Mouse (Mus musculus) midbrain, embryonic 12.5 days (tissue): ENCODE measurements around the gene Smarca1. TPM values are rescaled to one million over a fixed set of nuclear protein-coding genes. Genes with fewer than 3 reads are reported as not detected.

Experiments
- ATAC-seq: fragments of 200-750 bp; cut with Nextera tagmentation; 2 replicates; pipeline ENCODE4 v1.8.0; 2017; ENCODE audit warnings: low read depth, moderate TSS enrichment, moderate library complexity; ENCODE audit not compliant: low FRiP score
- H3K27ac ChIP-seq: fragments of 300-500 bp; sonication (generic); replicated peaks from 2 replicates; pipeline ENCODE4 v1.5.1; 2016; ENCODE audit warnings: mild to moderate bottlenecking
- H3K27me3 ChIP-seq: fragments of 300-500 bp; sonication (generic); 2 replicates; pipeline ENCODE4 v1.6.1; 2016; ENCODE audit warnings: mild to moderate bottlenecking
- H3K36me3 ChIP-seq: fragments of 300-500 bp; sonication (generic); 2 replicates; pipeline ENCODE4 v1.6.1; 2016
- H3K4me1 ChIP-seq: fragments of 300-500 bp; sonication (generic); 2 replicates; pipeline ENCODE4 v1.6.1; 2016
- H3K4me2 ChIP-seq: fragments of 300-500 bp; sonication (generic); replicated peaks from 2 replicates; pipeline ENCODE4 v1.6.1; 2016; ENCODE audit warnings: mild to moderate bottlenecking, moderate library complexity
- H3K4me3 ChIP-seq: fragments of 300-500 bp; sonication (generic); 2 replicates; pipeline ENCODE4 v1.5.1; 2016; ENCODE audit warnings: mild to moderate bottlenecking
- H3K9ac ChIP-seq: fragments of 300-500 bp; sonication (generic); replicated peaks from 2 replicates; pipeline ENCODE4 v1.6.1; 2016; ENCODE audit warnings: mild to moderate bottlenecking, moderate library complexity
- H3K9me3 ChIP-seq: fragments of 300-500 bp; sonication (generic); 2 replicates; pipeline ENCODE4 v1.6.1; 2016; ENCODE audit warnings: mild to moderate bottlenecking
- WGBS: fragments of 180-500 bp; shearing (Covaris S2); methylation state at CpG from one replicate; pipeline ENCODE4 v1.1.7; 2016; 5-methylcytosine and 5-hydroxymethylcytosine counted together
- polyA plus RNA-seq: library from polyadenylated mRNA; unstranded; fragments of >200 nt; fragmentation: Nextera tagmentation; extraction: Ambion mirVana; gene quantifications from 2 replicates; pipeline ENCODE4 v1.2.1, GENCODE M21; 2016

Smarca1 gene
- polyA plus RNA-seq = 34.0 and 34.1 TPM in 2 replicates

GRCm38 (mm10) chrX:47892431-47893024 is at the start of gene Smarca1:
Smarca1 (minus strand) TSS chrX:47892974.
- Histone ChIP-seq H3K27me3 (no peaks in the 10 kb centered on the region), H3K9ac (peak within 1 kb of the TSS; percentile 62), H3K4me1 (no peaks in the 10 kb centered on the region), H3K27ac (peak within 1 kb of the TSS; percentile 70), H3K36me3 (no peaks in the 10 kb centered on the region), H3K9me3 (no peaks in the 10 kb centered on the region), H3K4me2 (peak within 1 kb of the TSS; percentile 54), H3K4me3 (peak within 1 kb of the TSS; percentile 59)
- WGBS = 34% methylated on average over 12 of the region's 17 CpGs
- ATAC-seq = no peak; the same call in none of the 2 replicates

GRCm38 (mm10) chrX:47937740-47938139 is 45.0 kb upstream of the Smarca1 start:
- H3K36me3 ChIP-seq = no peaks in the 10 kb centered on the region
- no peaks in the 10 kb centered on the region for H3K4me1 ChIP-seq
- ATAC-seq = peak; percentile 65
- H3K27me3 ChIP-seq = no peaks in the 10 kb centered on the region
- H3K9me3 ChIP-seq = no peaks in the 10 kb centered on the region
- H3K27ac ChIP-seq = peak overlapping the region; percentile 60; the same call in 1 of the 2 replicates
- no peak overlapping the region for H3K4me3 ChIP-seq
- 26% methylated on average over 2 of the region's 2 CpGs for WGBS
- no peak overlapping the region for H3K4me2 ChIP-seq
- no peak overlapping the region for H3K9ac ChIP-seq

- Histone ChIP-seq H3K27me3 (no peaks in the 10 kb centered on the region), H3K4me1 (no peaks in the 10 kb centered on the region), H3K4me2 (no peak overlapping the region), H3K9me3 (no peaks in the 10 kb centered on the region), H3K36me3 (no peaks in the 10 kb centered on the region), H3K9ac (no peak overlapping the region), H3K4me3 (no peak overlapping the region), H3K27ac (no peak overlapping the region)
- WGBS = 62% methylated on average over 5 of the region's 5 CpGs
- no peak for ATAC-seq
Measured at GRCm38 (mm10) chrX:47936885-47937284, 44.1 kb upstream of the Smarca1 start.

- Histone ChIP-seq H3K4me2 (no peak overlapping the region), H3K27ac (no peak overlapping the region), H3K36me3 (no peaks in the 10 kb centered on the region), H3K27me3 (no peaks in the 10 kb centered on the region), H3K9ac (no peak overlapping the region), H3K4me1 (no peaks in the 10 kb centered on the region), H3K4me3 (no peak overlapping the region), H3K9me3 (no peaks in the 10 kb centered on the region)
- no peak for ATAC-seq
- 90% methylated on average over 11 of the region's 11 CpGs for WGBS
Measured at GRCm38 (mm10) chrX:47934352-47934751, 41.6 kb upstream of the Smarca1 start.

- ATAC-seq = no peak
- 81% methylated on average over 3 of the region's 3 CpGs for WGBS
Measured at GRCm38 (mm10) chrX:47930449-47930848, 37.7 kb upstream of the Smarca1 start.

GRCm38 (mm10) chrX:47927981-47928380 is 35.2 kb upstream of the Smarca1 start:
- Histone ChIP-seq H3K36me3 (no peaks in the 10 kb centered on the region), H3K27ac (no peak overlapping the region), H3K9me3 (no peaks in the 10 kb centered on the region), H3K27me3 (no peaks in the 10 kb centered on the region), H3K4me3 (no peak overlapping the region), H3K4me1 (no peaks in the 10 kb centered on the region), H3K4me2 (no peak overlapping the region), H3K9ac (no peak overlapping the region)
- WGBS = 82% methylated on average over 3 of the region's 3 CpGs
- ATAC-seq = no peak

More at GRCm38 (mm10) chrX:47930449-47930848, 37.7 kb upstream of the Smarca1 start:
- Histone ChIP-seq H3K4me1 (no peaks in the 10 kb centered on the region), H3K9ac (no peak overlapping the region), H3K27ac (no peak overlapping the region), H3K9me3 (no peaks in the 10 kb centered on the region), H3K27me3 (no peaks in the 10 kb centered on the region), H3K4me2 (no peak overlapping the region), H3K4me3 (no peak overlapping the region), H3K36me3 (no peaks in the 10 kb centered on the region)

- 86% methylated on average over 5 of the region's 5 CpGs for WGBS
Measured at GRCm38 (mm10) chrX:47920541-47920940, 27.8 kb upstream of the Smarca1 start.

GRCm38 (mm10) chrX:47916831-47917230 is 24.1 kb upstream of the Smarca1 start:
- peaks cover 4% of the 10 kb centered on the region; the same call in 1 of the 2 replicates for H3K4me1 ChIP-seq
- H3K4me3 ChIP-seq = no peak overlapping the region
- no peak for ATAC-seq
- H3K4me2 ChIP-seq = no peak overlapping the region
- 77% methylated on average over 1 of the region's 1 CpGs for WGBS
- H3K36me3 ChIP-seq = no peaks in the 10 kb centered on the region
- H3K9ac ChIP-seq = no peak overlapping the region
- H3K27me3 ChIP-seq = no peaks in the 10 kb centered on the region
- H3K9me3 ChIP-seq = no peaks in the 10 kb centered on the region
- H3K27ac ChIP-seq = no peak overlapping the region

More at GRCm38 (mm10) chrX:47920541-47920940, 27.8 kb upstream of the Smarca1 start:
- no peaks in the 10 kb centered on the region for H3K4me1 ChIP-seq
- no peaks in the 10 kb centered on the region for H3K36me3 ChIP-seq
- no peak for ATAC-seq
- no peak overlapping the region for H3K9ac ChIP-seq
- H3K27me3 ChIP-seq = no peaks in the 10 kb centered on the region
- H3K4me3 ChIP-seq = no peak overlapping the region
- H3K27ac ChIP-seq = no peak overlapping the region
- no peak overlapping the region for H3K4me2 ChIP-seq
- no peaks in the 10 kb centered on the region for H3K9me3 ChIP-seq

- 76% methylated on average over 7 of the region's 7 CpGs for WGBS
- Histone ChIP-seq H3K4me2 (peak overlapping the region; percentile 56; the same call in 1 of the 2 replicates), H3K4me3 (no peak overlapping the region), H3K36me3 (no peaks in the 10 kb centered on the region), H3K27me3 (no peaks in the 10 kb centered on the region), H3K4me1 (peaks cover 4% of the 10 kb centered on the region; the same call in 1 of the 2 replicates), H3K9ac (no peak overlapping the region), H3K9me3 (no peaks in the 10 kb centered on the region), H3K27ac (no peak overlapping the region)
- ATAC-seq = no peak
Measured at GRCm38 (mm10) chrX:47913543-47913938, 20.8 kb upstream of the Smarca1 start.

GRCm38 (mm10) chrX:47912904-47913542 is 20.2 kb upstream of the Smarca1 start:
- WGBS = 14% methylated on average over 8 of the region's 8 CpGs
- Histone ChIP-seq H3K9me3 (no peaks in the 10 kb centered on the region), H3K36me3 (no peaks in the 10 kb centered on the region), H3K4me2 (peak overlapping the region; percentile 56), H3K4me3 (peak overlapping the region; percentile 67), H3K4me1 (peaks cover 4% of the 10 kb centered on the region; the same call in 1 of the 2 replicates), H3K27me3 (no peaks in the 10 kb centered on the region), H3K27ac (no peak overlapping the region), H3K9ac (0 out of 2 replicates have a peak overlapping the region, but pooled peaks have one; percentile 15)
- peak; percentile 39; the same call in 1 of the 2 replicates for ATAC-seq

GRCm38 (mm10) chrX:47912306-47912792 is 19.6 kb upstream of the Smarca1 start, which contains the start of gene Ocrl:
Ocrl (plus strand) TSS chrX:47912387.
- Histone ChIP-seq H3K9me3 (no peaks in the 10 kb centered on the region), H3K36me3 (no peaks in the 10 kb centered on the region), H3K27me3 (no peaks in the 10 kb centered on the region), H3K9ac (peak within 1 kb of the TSS; percentile 70), H3K4me1 (peaks cover 4% of the 10 kb centered on the region; the same call in 1 of the 2 replicates), H3K4me3 (peak within 1 kb of the TSS; percentile 67), H3K27ac (peak within 1 kb of the TSS; percentile 73), H3K4me2 (peak within 1 kb of the TSS; percentile 56)
- 19% methylated on average over 19 of the region's 35 CpGs for WGBS
- peak; percentile 93 for ATAC-seq

GRCm38 (mm10) chrX:47891907-47892430 is 805 bp downstream of the Smarca1 start:
- Histone ChIP-seq H3K4me1 (no peaks in the 10 kb centered on the region), H3K27me3 (no peaks in the 10 kb centered on the region), H3K36me3 (no peaks in the 10 kb centered on the region), H3K4me2 (peak overlapping the region; percentile 54), H3K9ac (peak overlapping the region; percentile 62), H3K4me3 (peak overlapping the region; percentile 59), H3K9me3 (no peaks in the 10 kb centered on the region), H3K27ac (peak overlapping the region; percentile 70)
- 27% methylated on average over 23 of the region's 36 CpGs for WGBS
- ATAC-seq = peak; percentile 87
